Mouse (Mus musculus) cortical plate, adult 2 months (tissue): Measurements from ENCODE around the gene Kcnk7.

ENCODE experiments used
- CTCF ChIP-seq: fragments of 200-500 bp; IDR thresholded peaks from 2 replicates; pipeline ENCODE4 v1.5.1; 2011; ENCODE audit warnings: mild to moderate bottlenecking, control low read depth, low read length; ENCODE audit not compliant: insufficient read depth; ENCODE audit errors: extremely low read depth
- POLR2A ChIP-seq: fragments of 200-500 bp; IDR thresholded peaks from 2 replicates; pipeline ENCODE4 v1.6.1; 2011; ENCODE audit warnings: mild to moderate bottlenecking, low read length, control low read depth; ENCODE audit not compliant: insufficient read depth; ENCODE audit errors: extremely low read depth

DNA sequence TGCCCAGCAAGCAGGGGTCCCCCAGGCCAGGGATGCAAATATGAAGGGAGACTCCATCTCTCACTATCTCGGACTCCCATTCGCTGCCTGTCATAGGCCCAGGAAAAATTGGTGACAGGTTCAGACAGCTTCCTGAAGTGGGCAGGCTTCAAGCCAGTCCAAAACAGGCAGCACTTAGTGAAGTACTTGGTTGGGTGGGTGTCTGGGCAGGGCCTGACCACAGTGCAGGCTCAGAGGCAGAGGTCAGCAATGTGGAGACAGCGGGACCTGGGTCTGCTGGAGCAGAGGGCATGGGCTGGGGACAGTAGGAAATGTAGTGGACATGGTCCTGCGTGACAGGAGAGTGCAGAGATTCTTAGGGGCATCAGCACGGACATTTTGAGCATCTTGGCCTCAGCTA, 12.6 kb upstream of the Kcnk7 start:
- TF ChIP-seq CTCF (no peak), POLR2A (no peak)
